Mouse (Mus musculus) liver, postnatal 0 days (tissue): ENCODE results near the gene Stk38. TPM values are rescaled to one million over a fixed set of nuclear protein-coding genes. Genes with fewer than 3 reads are reported as not detected.
"Not testable (repeated sequence)": the region's sequence is repeated elsewhere in the genome, so short reads cannot be mapped to it uniquely, and the experiment has no call there.

ENCODE experiments used
- ATAC-seq: fragments of 200-750 bp; cut with Nextera tagmentation; 2 replicates; pipeline ENCODE4 v1.8.0; 2017; ENCODE audit warnings: mild to moderate bottlenecking, moderate library complexity
- DNase-seq: peaks from one replicate; pipeline ENCODE4 v3.0.0-alpha.2; 2016
- H3K27ac ChIP-seq: fragments of 300-500 bp; sonication (generic); 2 replicates; pipeline ENCODE4 v1.5.1; 2014; ENCODE audit warnings: antibody characterized with exemption, moderate library complexity, mild to moderate bottlenecking, low read depth
- H3K27me3 ChIP-seq: fragments of 300-500 bp; sonication (generic); 2 replicates; pipeline ENCODE4 v1.6.1; 2014; ENCODE audit warnings: low read length, control low read depth, mixed read lengths; ENCODE audit not compliant: insufficient read depth
- H3K36me3 ChIP-seq: fragments of 300-500 bp; sonication (generic); replicated peaks from 2 replicates; pipeline ENCODE4 v1.6.1; 2014; ENCODE audit warnings: mild to moderate bottlenecking, control low read depth, low read length, moderate library complexity, mixed read lengths; ENCODE audit not compliant: insufficient read depth
- H3K4me1 ChIP-seq: fragments of 300-500 bp; sonication (generic); 2 replicates; pipeline ENCODE4 v1.6.1; 2014; ENCODE audit warnings: antibody characterized with exemption, mild to moderate bottlenecking, control low read depth; ENCODE audit not compliant: insufficient read depth
- H3K4me2 ChIP-seq: fragments of 300-500 bp; sonication (generic); 2 replicates; pipeline ENCODE4 v1.6.1; 2014; ENCODE audit warnings: low read depth, mild to moderate bottlenecking, low read length, moderate library complexity, mixed read lengths
- H3K4me3 ChIP-seq: fragments of 300-500 bp; sonication (generic); 2 replicates; pipeline ENCODE4 v1.5.1; 2014; ENCODE audit warnings: low read depth, low read length
- H3K9ac ChIP-seq: fragments of 300-500 bp; sonication (generic); replicated peaks from 2 replicates; pipeline ENCODE4 v1.6.1; 2014; ENCODE audit warnings: mild to moderate bottlenecking, moderate library complexity
- H3K9me3 ChIP-seq: fragments of 300-500 bp; sonication (generic); 2 replicates; pipeline ENCODE4 v1.6.1; 2016; ENCODE audit warnings: mild to moderate bottlenecking, control low read depth, low read length, mixed read lengths
- CTCF ChIP-seq: sonication (generic); IDR thresholded peaks from 2 replicates; pipeline ENCODE4 v1.5.1; 2016; ENCODE audit warnings: antibody characterized with exemption, low read depth
- EP300 ChIP-seq: IDR thresholded peaks from 2 replicates; pipeline ENCODE4 v1.6.1; 2016; ENCODE audit warnings: antibody characterized with exemption, low read depth, mild to moderate bottlenecking
- WGBS: fragments of 180-500 bp; shearing (Covaris S2); extraction: QIAGEN DNeasy Blood & Tissue Kit; methylation state at CpG from one replicate; pipeline ENCODE4 v1.1.7; 2014; ENCODE audit not compliant: insufficient replicate concordance; 5-methylcytosine and 5-hydroxymethylcytosine counted together
- polyA plus RNA-seq: library from polyadenylated mRNA; unstranded; fragments of >200 nt; fragmentation: Nextera tagmentation; extraction: Ambion mirVana; gene quantifications from 2 replicates; pipeline ENCODE4 v1.2.1, GENCODE M21; 2015

Gene Stk38
- polyA plus RNA-seq, 1 experiment from 2014 or later: 34.5 TPM

DNA sequence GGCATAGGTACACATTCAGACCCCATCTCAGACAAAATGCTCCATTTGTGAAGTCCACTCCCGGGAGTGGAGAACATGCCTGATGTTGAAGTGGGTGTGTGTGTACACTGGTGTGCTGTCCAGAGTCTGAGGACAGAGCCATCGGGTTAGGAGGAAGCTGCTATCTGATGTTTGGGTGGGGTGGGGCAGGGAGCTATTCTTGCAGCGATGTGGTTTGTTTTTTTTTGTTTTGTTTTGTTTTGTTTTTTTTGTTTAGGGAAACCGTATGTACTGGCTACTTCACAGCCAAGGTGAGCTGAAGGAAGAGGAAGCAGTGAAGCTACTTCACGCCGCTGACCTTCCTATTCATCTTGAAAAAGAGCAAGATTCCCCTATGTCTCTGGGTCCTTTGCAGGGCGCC lies 983 bp downstream of the Stk38 start:
- peak overlapping the region; percentile 98 for H3K4me2 ChIP-seq
- peak overlapping the region; percentile 99 for H3K4me3 ChIP-seq
- peak; percentile 39 for DNase-seq
- no peaks in the 10 kb centered on the region for H3K36me3 ChIP-seq
- WGBS: 0% methylated on average over 7 of the region's 7 CpGs
- H3K9me3 ChIP-seq: no peaks in the 10 kb centered on the region
- H3K4me1 ChIP-seq: peaks cover 35% of the 10 kb centered on the region
- peak overlapping the region; percentile 91 for H3K27ac ChIP-seq
- peak overlapping the region; percentile 87 for H3K9ac ChIP-seq
- H3K27me3 ChIP-seq: no peaks in the 10 kb centered on the region
- TF ChIP-seq EP300 (no peak; the same call in 1 of the 2 replicates), CTCF (no peak)
- no peak for ATAC-seq

DNA sequence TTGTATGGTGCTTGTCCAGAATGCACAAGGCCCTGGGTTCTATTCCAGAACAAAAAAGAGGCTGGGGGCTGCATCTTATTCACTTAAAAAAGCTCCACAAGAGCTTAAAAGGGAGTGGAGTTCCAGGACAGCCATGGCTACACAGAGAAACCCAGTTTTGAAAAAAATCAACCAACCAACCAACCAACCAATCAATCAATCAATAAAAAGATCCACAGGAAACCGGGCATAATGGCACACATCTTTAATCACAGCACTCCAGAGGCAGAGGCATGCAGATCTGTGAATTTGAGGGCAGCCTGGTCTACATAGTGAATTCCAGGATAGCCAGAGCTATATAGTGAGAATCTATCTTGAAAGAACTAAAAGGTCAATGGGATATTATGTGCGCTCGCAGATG lies 2.8 kb downstream of the Stk38 start:
- H3K27me3 ChIP-seq: no peaks in the 10 kb centered on the region
- no peak for ATAC-seq
- no peak for DNase-seq
- H3K4me1 ChIP-seq: peaks cover 37% of the 10 kb centered on the region
- TF ChIP-seq CTCF (no peak), EP300 (no peak)
- H3K9me3 ChIP-seq: no peaks in the 10 kb centered on the region
- 86% methylated on average over 3 of the region's 3 CpGs for WGBS
- no peak overlapping the region for H3K4me3 ChIP-seq
- peaks cover 12% of the 10 kb centered on the region for H3K36me3 ChIP-seq
- H3K27ac ChIP-seq: no peak overlapping the region
- H3K9ac ChIP-seq: no peak overlapping the region
- H3K4me2 ChIP-seq: no peak overlapping the region

DNA sequence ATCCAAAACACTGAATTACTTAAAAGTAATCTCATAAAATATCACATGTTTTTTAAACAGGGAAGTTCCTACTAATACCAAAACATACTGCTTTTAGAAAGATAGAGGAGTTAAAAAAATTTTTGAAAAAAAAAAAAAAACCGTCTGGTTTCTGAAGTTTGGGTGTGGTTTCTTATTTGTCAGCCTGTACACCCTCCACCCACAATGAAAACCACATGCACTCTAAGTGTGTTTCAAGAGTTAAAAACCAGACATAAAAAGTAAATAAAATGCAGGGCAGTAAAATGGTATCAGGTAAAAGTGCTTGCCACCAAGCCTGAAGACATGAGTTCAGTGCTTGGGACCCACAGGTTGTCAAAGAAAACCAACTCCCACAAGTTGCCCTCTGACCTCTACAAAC lies 4.1 kb downstream of the Stk38 start:
- H3K27me3 ChIP-seq: no peaks in the 10 kb centered on the region
- no peak overlapping the region for H3K9ac ChIP-seq
- H3K36me3 ChIP-seq: peaks cover 20% of the 10 kb centered on the region
- no peak for DNase-seq
- no peak overlapping the region for H3K4me3 ChIP-seq
- no peak overlapping the region for H3K4me2 ChIP-seq
- H3K9me3 ChIP-seq: no peaks in the 10 kb centered on the region
- H3K4me1 ChIP-seq: peaks cover 37% of the 10 kb centered on the region
- no peak overlapping the region for H3K27ac ChIP-seq
- TF ChIP-seq CTCF (no peak), EP300 (no peak)
- 24% methylated on average over 1 of the region's 1 CpGs for WGBS
- ATAC-seq: no peak

DNA sequence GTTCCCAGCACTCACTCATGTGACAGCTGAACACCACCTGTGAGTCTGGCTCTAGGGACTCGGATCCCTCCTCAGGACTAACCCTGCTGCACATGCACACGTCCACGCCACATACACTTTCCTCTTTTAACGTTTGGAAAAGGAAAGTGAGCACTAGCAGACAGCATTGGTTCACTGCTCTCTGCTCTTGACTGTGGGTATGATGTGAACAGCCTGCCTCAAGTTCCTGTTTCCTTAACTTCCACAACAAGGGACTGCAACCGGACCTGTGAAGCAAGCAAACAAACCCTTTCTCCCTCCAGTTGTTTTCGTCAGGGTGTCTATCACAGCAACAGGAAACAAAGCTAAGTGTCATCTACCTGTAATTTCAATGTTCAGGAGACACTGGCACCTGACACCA lies 7.3 kb downstream of the Stk38 start:
- 59% methylated on average over 6 of the region's 6 CpGs for WGBS
- no peak overlapping the region for H3K4me2 ChIP-seq

DNA sequence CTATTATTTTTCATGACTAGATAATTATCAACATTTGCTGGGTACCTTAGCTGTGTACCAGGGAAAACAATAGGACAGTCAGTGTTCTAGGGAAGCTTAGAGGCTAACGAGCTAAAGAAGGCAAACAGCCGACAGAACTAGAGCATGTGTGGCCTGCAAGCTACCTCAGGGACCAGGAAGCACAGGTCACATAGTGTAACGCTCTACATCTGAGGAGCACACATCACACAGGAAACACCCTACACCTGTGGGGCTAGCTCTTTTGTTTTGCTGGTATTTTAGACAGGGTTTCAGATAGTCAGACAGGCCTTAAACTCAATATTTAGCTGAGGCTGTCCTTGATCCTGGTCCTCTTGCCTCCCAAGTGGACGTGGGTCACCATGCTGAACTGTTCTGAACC lies 13.2 kb downstream of the Stk38 start:
- H3K9ac ChIP-seq: no peak overlapping the region
- H3K4me1 ChIP-seq: no peaks in the 10 kb centered on the region
- peaks cover 62% of the 10 kb centered on the region for H3K36me3 ChIP-seq
- 87% methylated on average over 4 of the region's 4 CpGs for WGBS
- DNase-seq (no peak), ATAC-seq (no peak)
- TF ChIP-seq EP300 (no peak), CTCF (no peak)
- no peaks in the 10 kb centered on the region for H3K9me3 ChIP-seq
- H3K4me3 ChIP-seq: no peak overlapping the region
- no peaks in the 10 kb centered on the region for H3K27me3 ChIP-seq
- H3K4me2 ChIP-seq: no peak overlapping the region
- no peak overlapping the region for H3K27ac ChIP-seq

More for the DNA sequence above, 7.3 kb downstream of the Stk38 start:
- no peak overlapping the region for H3K9ac ChIP-seq
- no peaks in the 10 kb centered on the region for H3K9me3 ChIP-seq
- peaks cover 41% of the 10 kb centered on the region for H3K36me3 ChIP-seq
- H3K4me3 ChIP-seq: no peak overlapping the region
- no peaks in the 10 kb centered on the region for H3K27me3 ChIP-seq
- no peak overlapping the region for H3K27ac ChIP-seq
- TF ChIP-seq EP300 (no peak), CTCF (no peak)
- H3K4me1 ChIP-seq: peaks cover 20% of the 10 kb centered on the region
- DNase-seq: no peak
- no peak for ATAC-seq

DNA sequence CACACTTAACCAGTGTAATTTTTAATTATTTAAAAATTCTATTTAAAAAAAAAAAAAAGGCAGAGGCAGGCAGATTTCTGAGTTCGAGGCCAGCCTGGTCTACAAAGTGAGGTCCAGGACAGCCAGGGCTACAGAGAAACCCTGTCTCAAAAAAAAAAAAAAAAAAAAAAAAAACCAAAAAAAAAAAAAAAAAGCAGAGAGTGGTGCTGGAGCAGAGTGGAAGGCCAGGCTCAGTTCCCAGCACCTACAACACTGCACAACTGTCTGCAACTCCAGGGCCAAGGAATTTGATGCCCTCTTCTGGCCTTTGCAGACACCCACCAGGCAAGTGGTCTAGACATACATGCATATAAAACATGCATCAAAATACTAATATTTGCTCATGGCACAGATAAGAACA lies 14.8 kb downstream of the Stk38 start:
- H3K4me2 ChIP-seq, H3K27ac ChIP-seq, H3K4me3 ChIP-seq, H3K4me1 ChIP-seq, H3K9me3 ChIP-seq, H3K9ac ChIP-seq, H3K27me3 ChIP-seq, ATAC-seq, DNase-seq: not testable (repeated sequence)
- 82% methylated on average over 1 of the region's 1 CpGs for WGBS
- peaks cover 60% of the 10 kb centered on the region for H3K36me3 ChIP-seq

DNA sequence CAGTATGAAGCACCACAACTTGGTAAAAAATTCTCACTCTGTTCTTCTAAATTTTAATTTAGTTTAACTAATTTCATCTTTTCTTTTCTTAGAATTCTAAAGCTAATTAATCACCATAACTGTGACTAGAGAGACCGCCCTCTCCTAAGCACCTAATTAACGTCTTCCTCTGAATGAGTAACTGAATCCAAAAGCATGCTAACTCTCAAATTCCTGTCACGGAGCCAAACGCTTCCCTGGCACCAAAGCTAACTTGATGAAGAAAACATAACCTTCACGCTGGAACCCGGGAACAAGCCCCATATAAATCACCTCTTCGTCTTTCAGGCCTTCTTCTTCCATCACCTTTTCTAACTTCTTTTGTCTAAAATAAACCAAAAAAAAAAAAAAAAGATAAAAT lies 15.7 kb downstream of the Stk38 start:
- 79% methylated on average over 7 of the region's 7 CpGs for WGBS
- no peak overlapping the region for H3K27ac ChIP-seq
- TF ChIP-seq EP300 (no peak), CTCF (no peak)
- peaks cover 61% of the 10 kb centered on the region for H3K36me3 ChIP-seq
- no peaks in the 10 kb centered on the region for H3K4me1 ChIP-seq
- no peak overlapping the region for H3K4me3 ChIP-seq
- DNase-seq: no peak
- no peaks in the 10 kb centered on the region for H3K9me3 ChIP-seq
- no peaks in the 10 kb centered on the region for H3K27me3 ChIP-seq
- H3K4me2 ChIP-seq: no peak overlapping the region
- no peak overlapping the region for H3K9ac ChIP-seq
- ATAC-seq: no peak
